Mouse (Mus musculus): Measurements from ENCODE around the gene Knop1.

Knop1 gene

DNA sequence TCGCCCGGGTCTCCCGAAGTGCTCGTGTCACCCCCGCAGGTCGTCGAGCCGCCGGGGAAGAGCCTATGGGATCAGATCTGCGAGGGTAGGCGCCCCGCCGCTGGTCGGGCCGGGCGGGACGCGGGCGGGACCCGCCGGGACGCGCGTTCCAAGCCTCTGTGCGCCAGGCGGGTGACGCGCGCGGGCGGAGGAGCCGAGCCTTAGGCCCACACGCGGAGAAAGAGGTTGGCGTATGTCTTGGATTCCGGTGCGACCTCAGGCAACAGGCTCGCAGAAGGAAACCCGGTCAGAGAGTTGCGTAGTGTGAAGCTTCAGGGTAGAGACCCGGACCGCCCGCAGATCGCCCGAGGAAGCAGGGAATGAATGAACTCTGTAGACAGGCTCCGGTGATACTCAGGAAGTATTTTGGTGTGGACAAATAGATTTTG is at the start of gene Knop1:
Knop1 (minus strand) TSS at position 378 of the 428 bp plus-strand sequence.
- DNase-seq (ENCODE audit: low spot score) = no peak

DNA sequence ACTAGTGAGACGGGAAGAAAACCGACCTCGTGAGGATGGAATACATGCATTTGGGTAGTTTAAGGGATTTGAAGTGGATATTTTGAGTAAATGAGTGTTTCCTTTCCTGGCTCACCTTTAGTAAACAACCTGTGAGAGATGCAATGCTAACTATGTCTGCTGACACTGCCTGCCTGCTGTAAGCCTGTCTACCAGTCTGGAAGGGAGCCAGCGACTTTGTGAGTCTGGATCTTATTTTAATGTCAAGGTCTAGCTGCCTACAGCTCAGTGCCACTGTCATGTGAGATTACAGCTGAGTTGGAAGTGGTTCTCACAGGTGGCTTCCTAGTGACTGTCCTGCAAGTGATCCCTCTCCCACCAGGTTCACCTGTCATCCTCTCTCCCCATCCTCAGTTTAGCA is 48.5 kb upstream of the Knop1 start:
- no peak for DNase-seq (ENCODE audit: low spot score)

DNA sequence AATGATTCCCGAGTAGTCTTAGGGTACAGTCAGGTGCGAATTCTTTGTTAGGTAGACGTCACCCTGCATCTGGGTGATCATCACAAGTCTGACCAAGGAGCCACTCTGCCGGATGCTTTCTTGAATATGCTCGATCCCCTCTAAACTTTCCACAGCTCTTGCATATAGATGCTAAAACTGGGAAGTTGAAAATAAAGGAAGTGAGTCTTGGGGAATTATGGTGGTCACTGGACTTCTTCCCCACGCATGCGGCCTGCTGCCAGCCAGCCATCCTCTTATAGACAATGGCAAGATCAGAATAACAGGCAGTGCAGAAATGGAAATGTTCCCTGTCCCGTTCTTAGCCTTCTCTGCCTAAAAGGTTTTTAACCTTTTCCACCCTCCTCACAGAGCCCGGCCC is 47.8 kb upstream of the Knop1 start:
- no peak for DNase-seq (ENCODE audit: low spot score)

DNA sequence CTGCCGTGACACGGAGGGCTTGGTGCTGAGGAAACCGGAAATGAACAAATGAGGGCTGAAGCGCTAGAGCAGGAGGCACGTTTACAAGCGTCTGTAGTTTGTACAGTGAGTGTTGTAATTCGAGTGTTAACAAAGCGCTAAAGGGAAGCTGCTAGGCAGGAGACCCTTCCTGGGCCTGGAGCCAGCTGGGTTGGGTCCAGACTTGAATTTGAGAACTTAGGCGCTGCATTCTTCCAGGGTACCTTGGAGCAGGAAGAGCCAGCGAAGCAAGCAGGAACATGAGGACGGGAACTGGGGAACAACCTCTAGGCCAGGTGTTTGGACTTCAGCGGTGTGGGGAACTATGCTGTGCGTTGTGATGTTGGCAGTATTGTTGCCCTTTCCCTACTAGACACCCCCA is 46.9 kb upstream of the Knop1 start:
- DNase-seq (ENCODE audit: low spot score) = no peak

DNA sequence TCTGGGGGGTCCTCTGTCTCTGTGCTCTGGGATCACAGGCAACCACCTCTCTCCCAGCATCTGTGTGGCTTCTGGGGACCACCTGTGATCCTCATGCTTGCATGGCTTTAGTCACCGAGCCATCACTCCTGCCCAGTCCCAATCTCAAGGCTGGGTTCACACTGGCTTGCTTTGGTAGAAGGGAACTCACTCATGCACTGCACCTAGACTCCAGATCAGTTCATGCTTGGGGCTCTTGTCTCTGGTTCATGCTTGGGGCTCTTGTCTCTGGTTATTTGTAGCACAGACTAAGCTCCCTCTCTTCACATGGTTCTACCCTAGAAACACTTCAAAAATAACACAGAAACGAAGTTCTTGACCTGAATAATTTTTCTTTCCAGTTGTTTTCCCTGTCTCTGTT is 44.0 kb upstream of the Knop1 start:
- no peak for DNase-seq (ENCODE audit: low spot score)

DNA sequence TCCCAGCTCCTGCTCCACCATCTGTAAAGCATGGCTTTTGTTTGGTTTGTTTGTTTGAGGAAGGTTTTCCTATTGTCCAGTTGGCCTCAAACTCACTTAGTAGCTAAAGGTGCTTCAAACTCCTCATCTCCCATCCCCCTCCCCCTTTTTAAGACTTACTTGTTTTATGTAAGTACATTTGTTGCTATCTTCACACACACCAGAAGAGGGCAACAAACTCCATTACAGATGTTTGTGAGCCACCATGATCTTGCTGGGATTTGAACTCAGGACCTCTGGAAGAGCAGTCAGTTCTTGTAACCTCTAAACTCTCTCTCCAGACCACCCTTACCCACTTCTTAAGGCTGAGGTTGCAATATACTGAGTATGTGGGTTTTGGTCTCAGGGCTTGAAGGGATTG is 42.0 kb upstream of the Knop1 start:
- no peak for DNase-seq (ENCODE audit: low spot score)

DNA sequence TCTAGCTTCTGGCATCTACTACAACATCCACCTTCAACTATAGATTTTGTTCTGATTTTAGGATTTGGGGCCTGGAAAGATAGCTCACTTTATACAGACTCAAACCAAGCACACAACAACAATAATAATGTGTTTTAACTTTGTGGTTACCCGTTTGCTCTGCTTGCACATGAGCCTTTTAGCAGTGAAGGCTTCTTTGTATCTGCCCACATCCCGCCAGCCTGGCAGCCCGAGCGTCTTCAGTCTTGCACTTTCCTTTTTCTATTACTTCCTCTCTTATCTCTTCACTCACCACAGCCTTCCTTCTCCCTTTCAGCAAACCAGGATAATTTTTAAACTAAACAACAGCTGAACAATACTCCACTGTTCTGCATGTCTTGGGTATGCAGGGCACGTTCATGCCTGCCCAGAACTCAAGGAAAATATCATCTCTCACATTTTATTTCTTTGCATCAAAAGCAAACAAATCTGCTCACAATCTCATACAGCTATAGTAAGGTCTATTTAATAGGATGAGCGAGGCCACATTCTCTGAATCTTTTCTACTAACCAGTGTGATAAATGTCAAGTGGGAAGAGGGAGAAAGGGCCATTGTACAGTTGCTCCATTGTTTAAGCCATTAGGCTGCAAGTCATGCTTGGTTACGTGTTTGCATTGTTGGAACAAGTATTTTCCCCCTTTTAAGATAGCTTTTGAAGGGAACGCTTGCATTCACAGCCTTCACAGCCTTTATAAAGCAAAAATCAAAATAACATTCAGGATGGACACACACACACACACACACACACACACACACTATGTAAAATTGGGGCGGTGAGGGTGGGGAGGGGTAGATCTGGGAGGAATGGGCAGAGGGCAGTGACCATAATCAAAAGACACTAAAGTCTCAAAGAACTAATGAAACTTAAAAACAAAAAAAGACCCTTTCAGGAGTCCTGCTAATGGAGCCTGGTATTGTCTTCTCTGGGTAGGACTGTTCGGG is 39.7 kb upstream of the Knop1 start:
- DNase-seq (ENCODE audit: low spot score) = no peak

DNA sequence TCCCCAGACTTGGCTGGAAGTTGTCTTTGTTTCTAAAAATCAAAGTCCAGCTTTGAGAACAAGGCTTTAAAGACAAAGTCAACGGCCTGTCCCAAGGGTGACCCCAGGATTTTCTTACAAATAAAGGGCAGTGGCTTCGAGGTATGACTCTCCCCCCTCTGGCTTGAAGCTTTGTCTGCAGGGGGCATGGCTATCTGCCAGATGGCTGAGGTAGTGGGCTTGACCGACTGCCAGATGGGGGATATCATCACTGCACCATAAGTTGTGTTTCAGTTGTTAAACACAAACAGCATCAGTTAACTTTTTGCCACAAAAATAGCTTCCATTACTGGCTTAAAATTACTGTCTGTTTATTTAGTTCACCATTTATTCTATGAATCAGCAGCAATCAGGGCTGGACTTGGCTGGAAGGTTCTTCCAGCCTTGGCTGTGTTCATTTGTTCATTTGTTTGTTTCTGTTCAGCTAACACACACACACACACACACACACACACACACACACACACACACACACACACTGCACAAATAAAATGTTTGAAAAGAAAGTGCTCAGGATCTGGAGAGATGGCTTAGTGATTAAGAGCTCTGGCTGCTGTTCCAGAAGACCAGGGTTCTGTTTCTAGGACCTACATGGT is 33.1 kb upstream of the Knop1 start:
- no peak for DNase-seq (ENCODE audit: low spot score)

DNA sequence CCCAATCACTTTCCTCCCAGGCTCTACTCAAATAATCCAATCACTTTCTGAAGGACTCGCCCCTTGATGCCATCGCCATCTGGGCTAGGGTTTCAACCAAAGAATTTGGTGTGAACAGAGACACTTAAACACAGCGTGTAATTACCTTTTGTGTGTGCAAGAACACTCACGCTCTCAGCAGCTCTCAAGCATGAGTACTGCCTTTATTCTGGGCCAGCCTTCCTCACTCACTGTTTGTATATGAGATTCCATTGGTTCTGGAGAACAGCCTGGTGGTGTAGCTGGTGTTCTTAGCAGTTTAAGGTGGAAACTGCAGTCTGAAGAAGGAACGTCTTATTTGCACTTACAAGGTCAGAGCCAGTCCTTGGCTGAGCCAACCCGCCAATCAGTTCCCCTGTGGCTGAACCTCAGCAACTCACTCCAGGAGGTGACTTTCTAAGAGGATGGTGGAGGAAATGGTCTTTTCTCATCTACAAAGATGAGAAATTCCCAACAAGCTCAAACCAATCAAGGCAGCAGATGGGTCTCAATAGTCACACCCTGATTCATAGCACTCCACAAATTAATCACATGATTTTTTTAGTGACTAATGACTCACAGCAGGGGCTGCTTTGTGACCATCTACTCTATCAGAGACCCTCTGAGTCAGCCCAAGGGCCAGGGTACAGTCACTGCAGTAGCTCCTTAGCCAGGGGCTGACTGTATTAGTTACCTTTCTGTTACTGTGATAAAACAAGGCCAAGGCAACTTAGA is 31.4 kb upstream of the Knop1 start:
- no peak for DNase-seq (ENCODE audit: low spot score)

DNA sequence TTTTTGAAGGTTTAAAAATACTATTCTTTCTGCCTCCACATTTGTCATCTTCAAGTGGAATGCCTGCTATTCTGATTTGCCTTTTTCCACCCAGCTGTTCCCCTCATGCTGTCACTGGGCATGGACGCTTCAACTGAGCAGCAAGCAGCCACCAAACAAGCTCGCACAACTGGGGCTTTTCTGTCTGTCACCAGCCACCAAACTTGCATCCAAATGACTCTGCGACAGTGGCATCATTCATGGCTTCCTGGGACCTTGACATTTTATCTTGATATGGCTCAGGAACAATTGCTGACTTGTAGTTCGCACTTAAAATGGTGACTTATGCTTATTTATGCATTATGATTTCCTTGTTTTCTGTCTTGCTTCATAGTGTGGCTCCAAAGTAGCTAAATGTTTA is 28.9 kb upstream of the Knop1 start:
- DNase-seq (ENCODE audit: low spot score) = peak; percentile 33

DNA sequence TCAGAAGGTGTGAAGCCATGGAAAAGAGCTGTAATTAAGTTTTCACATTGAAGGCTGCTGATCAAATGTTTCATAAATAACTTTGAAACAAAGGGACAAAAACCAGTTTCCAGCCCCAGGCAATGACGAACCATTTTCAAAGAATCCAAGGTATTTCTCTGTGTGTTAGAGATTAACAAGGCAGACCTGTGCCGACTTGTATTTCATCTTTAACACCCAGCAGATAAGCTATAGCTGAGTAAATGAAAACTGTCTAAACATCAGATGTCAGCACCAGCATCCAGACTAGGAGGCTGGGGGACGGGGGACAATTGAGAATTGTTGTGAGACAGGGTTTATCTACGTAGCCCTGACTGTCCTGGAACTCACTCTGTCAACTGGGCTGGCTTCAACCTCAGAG is 27.9 kb upstream of the Knop1 start:
- no peak for DNase-seq (ENCODE audit: low spot score)

DNA sequence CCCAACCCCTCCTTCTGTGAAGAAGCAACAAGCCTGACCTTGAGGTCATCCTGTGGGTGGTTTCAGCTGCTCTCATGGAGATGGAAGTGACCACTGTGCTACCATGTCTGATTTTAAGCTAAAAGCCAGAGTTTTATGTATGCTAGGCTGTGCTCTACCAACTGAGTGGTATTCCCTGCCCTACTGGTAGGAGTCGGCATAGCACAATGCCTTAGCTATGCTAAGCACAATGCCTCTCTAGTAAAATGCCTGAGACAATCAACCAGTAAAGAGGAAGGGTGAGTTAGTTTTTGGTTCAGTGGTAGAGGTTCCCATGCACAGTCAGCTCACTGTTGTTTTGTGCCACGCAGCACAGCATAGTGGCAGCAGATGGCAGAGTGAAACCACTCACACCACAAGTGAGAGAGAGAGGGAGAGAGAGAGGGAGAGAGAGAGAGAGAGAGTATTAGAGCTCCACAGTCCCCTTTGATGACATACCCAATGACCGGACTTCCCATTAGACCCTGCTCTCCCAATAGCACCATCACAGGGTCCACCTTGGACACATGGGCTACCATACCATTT is 23.5 kb upstream of the Knop1 start:
- DNase-seq (ENCODE audit: low spot score) = no peak

DNA sequence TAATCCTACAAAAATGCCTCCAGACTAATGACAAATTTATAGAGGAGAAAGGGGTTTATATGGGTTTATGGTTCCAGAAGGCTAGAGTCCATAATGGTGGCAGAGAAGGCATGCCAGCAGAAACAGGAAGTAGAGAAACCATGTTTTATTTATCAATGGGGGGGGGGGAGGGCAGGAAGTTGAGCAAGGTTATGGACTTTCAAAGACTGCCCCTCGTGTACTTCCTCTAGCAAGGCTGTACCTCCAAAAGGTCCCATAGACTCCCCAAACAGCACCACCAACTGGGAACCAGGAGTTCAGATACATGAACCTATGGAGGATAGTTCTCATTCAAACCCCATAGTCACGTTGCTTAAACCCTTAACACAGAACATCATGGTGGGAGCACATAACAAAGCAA is 9.3 kb upstream of the Knop1 start:
- DNase-seq (ENCODE audit: low spot score) = no peak

DNA sequence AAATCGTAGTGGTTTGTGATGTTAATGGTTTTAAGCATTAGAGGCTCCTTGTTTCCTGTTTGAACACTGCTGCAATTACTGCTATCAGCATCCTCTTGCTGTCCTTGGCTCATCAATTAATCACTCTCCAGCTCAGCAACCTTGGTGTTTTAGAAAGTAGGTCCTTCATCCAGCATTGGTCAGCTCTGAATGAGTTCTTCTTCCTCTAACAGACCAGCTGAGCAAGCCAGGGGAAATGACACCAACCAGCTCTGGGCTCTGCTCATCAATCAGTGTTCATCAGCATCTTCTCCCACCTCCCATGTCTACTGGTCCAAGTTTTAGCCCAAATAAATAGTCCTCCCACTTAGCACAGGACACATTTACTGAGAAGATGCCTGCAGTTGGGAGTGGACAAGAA is 2.6 kb upstream of the Knop1 start:
- DNase-seq (ENCODE audit: low spot score) = no peak

DNA sequence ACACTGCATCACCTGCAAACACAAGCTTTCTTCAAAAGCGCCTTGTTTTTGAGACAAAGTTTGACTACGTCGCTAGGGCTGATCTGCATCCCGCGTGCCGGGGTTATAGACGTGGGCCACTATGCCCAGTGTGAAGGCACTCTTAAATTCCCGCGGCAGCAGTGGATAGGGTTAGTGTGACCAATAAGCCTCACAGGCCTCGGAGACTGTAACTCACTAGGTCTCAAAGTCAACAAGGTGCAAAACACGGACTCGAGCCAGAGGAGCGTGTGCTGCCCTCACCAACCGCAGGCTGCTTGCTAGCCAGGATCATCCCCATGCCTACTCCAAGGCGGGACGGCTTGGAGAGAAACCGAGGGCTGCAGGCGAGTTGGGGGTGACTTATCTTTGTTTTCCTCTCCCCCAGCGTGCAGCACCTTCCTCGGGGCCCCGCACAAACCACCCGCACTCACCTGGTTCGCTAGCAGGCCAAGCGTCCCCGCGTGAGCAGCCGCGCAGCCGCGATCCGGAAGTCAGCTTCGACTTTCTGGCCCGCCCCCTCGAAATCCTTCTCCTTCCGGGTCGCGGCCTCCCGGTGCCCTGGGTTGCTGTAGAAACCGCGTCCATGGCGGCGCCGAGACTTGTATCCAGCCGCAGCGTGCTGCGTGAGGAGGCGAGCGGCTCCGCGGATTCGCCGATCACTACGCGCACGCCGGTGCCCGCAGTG is 730 bp downstream of the Knop1 start, which contains the start of gene Iqck:
Iqck (plus strand) TSS at position 582 of the 706 bp plus-strand sequence.
- DNase-seq (ENCODE audit: low spot score) = peak; percentile 92

DNA sequence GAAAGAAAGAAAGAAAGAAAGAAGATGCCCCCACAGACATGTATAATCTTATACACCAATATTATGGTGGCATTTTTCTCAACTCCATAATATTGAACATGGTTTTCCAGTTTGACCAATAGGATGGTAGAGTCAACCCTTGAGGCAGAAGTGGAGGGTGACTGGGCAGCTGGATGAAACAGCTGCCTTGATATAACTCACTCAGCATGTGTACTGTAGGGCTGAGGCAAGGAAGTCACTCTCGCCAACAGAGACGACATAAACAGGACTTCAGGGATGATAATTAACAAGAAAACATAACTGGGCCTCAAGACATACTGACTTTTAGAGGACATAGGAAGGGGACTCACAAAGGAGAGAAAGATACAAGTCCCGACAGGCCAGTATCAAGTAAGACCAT is 1.4 kb downstream of the Knop1 start:
- DNase-seq (ENCODE audit: low spot score) = no peak

DNA sequence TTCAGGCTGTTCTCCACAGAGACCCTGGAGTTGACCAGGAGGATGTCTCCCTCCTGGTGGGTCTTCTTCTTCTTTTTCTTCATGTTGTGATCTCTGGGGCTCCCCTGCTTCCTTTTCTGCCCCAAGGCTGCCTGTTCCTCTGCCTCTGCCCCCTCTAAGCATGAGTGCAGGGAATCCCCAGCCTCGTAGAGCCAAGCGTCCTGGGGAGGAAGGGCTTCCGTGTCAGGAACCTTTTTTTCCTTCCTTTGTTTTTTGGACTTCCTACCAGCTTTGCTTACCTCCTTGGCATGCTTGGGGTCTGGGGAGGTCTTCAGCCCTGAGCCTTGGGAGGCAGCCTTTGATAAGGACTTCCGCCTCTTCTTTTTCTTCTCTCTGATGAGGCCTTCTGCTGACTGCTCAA is 3.4 kb downstream of the Knop1 start:
- no peak for DNase-seq (ENCODE audit: low spot score)

DNA sequence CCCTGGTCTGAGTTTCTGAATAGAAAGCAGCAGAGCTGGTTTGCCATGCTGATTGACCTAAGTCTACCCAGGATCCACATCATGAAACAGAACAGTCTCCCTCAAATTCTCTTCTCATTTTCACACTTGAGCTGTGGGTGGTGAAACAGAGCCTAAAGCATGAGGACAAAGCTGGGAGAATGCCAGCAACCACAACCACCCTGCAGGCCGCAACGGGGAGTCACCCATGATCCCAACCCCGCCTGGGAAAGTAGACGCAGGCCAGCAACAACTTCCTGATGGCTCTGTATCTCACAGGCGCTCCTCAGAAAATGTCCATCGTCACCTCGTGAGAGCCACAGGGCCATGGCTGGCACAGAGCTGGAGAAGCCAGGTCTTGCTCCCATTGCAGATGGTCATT is 4.5 kb downstream of the Knop1 start:
- no peak for DNase-seq (ENCODE audit: low spot score)

DNA sequence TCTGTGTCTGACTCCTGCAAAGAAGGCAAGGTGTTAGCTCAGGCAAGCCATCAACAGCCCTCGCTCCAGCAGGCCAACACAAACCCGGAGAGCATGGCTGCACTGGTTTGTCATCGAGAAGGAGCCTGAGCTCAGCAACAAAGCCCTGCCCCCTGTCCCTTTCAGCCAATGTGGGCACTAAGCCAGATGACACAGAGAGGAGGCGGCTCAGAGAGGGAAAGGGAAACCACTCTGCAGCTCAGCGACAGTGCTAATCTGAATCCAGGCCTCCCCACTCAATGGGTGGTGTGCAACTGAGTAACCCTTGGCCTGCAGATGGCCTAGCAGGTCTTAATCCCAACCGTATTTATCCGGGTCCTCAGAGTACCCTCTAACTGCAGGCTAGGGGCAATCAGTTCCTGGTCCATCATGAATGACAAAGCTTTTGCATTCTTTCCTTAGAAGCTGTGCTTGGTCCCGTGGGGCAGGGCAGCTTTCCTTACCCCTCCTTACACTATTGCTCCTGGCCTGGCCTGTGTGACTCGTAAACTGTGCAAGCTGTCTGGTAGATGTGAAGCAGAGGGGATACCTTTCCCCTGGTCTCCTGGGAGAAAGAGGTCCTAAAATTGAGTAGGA is 5.3 kb downstream of the Knop1 start:
- DNase-seq (ENCODE audit: low spot score) = peak; percentile 51

DNA sequence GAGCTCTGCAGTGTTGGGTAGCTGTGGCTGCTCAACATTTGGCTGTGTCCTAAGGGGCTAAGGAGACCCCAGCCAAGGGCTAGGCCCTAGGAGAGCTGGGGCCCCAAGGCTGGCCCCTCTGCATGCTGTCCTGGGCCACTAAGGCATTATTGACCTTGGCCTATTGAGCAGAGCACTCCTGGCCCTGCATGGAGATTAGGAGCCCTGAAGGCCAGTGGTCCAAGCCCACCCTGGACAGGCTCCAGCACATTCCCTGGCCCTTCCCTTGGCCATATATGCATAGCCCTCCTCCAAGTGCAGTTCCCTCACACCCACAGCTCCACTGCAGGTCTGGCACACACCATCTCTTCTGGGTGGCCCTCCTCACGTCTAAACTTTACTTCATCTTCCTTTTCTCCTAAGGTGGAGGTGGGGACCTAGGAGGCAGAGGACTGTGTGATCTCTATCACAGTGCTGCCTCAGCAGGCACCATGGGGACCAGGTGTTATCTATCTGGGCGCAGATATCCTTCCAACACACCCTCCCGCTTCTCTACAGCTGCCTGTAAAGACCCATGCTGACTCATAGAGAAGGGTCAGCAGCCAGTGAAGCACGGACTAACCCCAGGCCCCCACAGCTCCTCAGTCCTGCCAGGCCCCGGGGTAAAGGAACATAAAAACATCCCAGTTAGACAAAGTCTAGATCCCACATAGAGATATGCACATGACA is 6.4 kb downstream of the Knop1 start:
- DNase-seq (ENCODE audit: low spot score) = no peak

DNA sequence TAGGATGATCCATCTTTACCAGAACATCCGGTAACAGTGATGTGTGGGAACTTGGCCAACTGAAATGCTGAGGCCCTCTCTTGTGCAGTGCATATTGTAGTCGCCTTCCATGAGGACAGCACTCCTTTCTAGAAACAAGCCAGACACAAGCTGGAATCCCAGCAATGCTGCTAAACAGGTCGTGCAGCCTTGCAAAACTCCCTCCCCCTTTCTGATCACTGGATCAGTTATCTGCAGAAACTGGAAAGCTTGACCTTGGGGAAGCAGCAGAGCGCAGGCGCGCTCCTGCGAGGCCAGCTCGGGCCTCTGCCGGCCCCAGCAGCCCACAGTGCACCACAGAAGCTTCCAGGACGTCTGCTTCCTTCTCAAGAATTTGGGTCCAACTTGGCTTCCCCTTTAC is 7.3 kb downstream of the Knop1 start:
- DNase-seq (ENCODE audit: low spot score) = no peak

All from layer of hippocampus, adult 11-12 months (tissue).